Mouse (Mus musculus): Measurements from ENCODE around the gene 2310061I04Rik.

- TF ChIP-seq CTCF (IDR thresholded peaks at IDR 0.05; ENCODE audit: low read depth, low read length) (no peak), POLR2A (IDR thresholded peaks at IDR 0.05; ENCODE audit: borderline replicate concordance, low read depth, low read length) (no peak)
Observed at GRCm38 (mm10) chr17:35896781-35897643, at the start of gene 2310061I04Rik.

Measured in bone marrow macrophage, adult 2 months (primary cell).